Mouse (Mus musculus): Measurements from ENCODE around the gene Sys1. TPM values are rescaled to one million over a fixed set of nuclear protein-coding genes. Genes with fewer than 3 reads are reported as not detected.

Gene Sys1
- polyA plus RNA-seq, 1 experiment = 10.3 TPM

DNA sequence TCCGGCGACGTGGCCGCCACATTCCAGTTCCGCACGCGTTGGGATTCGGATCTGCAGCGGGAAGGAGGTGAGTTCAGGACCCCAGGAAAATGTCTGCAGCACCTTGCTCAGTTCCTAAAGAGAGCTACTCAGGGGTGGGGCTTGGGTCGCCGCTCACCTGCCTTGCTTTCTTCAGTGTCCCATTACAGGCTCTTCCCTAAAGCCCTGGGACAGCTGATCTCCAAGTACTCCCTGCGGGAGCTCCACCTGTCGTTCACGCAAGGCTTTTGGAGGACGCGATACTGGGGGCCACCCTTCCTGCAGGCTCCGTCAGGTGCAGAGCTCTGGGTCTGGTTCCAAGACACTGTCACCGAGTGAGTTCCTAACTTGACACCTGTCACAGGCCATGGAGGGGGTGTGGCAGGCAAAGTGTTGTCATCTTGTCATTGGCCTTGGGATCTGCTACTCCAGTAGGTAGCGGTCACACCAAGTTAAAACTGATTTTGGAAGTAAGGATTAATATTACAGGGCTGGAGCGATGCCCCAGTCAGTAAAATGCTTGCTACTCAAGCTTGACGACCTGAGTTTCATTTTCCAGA is 41.0 kb downstream of the Sys1 start:
- Histone ChIP-seq H3K9me3 (ENCODE audit: control insufficient read depth, low read length) (no peaks in the 10 kb centered on the region), H3K27me3 (ENCODE audit: control insufficient read depth) (no peaks in the 10 kb centered on the region; the same call in 1 of the 2 replicates), H3K4me1 (ENCODE audit: control insufficient read depth) (peaks cover 24% of the 10 kb centered on the region), H3K36me3 (ENCODE audit: control insufficient read depth) (peaks cover 36% of the 10 kb centered on the region), H3K4me3 (replicated peaks) (peak overlapping the region; percentile 86)
- TF ChIP-seq TAL1 (IDR thresholded peaks at IDR 0.05; ENCODE audit: low read length) (no peak), GATA1 (IDR thresholded peaks at IDR 0.05; ENCODE audit: low read length) (no peak)

GRCm38 (mm10) chr2:164499317-164499716 is 42.6 kb downstream of the Sys1 start:
- Histone ChIP-seq H3K4me3 (replicated peaks) (no peak overlapping the region), H3K9me3 (ENCODE audit: control insufficient read depth, low read length) (peaks cover 8% of the 10 kb centered on the region), H3K4me1 (ENCODE audit: control insufficient read depth) (peaks cover 24% of the 10 kb centered on the region), H3K27me3 (ENCODE audit: control insufficient read depth) (no peaks in the 10 kb centered on the region; the same call in 1 of the 2 replicates), H3K36me3 (ENCODE audit: control insufficient read depth) (peaks cover 50% of the 10 kb centered on the region)
- TF ChIP-seq TAL1 (IDR thresholded peaks at IDR 0.05; ENCODE audit: low read length) = no peak
- TF ChIP-seq GATA1 (IDR thresholded peaks at IDR 0.05; ENCODE audit: low read length) = no peak

GRCm38 (mm10) chr2:164500511-164500910 is 43.7 kb downstream of the Sys1 start:
- Histone ChIP-seq H3K27me3 (ENCODE audit: control insufficient read depth) (no peaks in the 10 kb centered on the region; the same call in 1 of the 2 replicates), H3K4me3 (replicated peaks) (no peak overlapping the region), H3K4me1 (ENCODE audit: control insufficient read depth) (peaks cover 24% of the 10 kb centered on the region), H3K9me3 (ENCODE audit: control insufficient read depth, low read length) (peaks cover 14% of the 10 kb centered on the region), H3K36me3 (ENCODE audit: control insufficient read depth) (peaks cover 62% of the 10 kb centered on the region)
- no peak for TF ChIP-seq TAL1 (IDR thresholded peaks at IDR 0.05; ENCODE audit: low read length)
- TF ChIP-seq GATA1 (IDR thresholded peaks at IDR 0.05; ENCODE audit: low read length) = no peak

GRCm38 (mm10) chr2:164504919-164505318 is 48.2 kb downstream of the Sys1 start:
- no peaks in the 10 kb centered on the region for H3K4me1 ChIP-seq (ENCODE audit: control insufficient read depth)
- no peak overlapping the region for H3K4me3 ChIP-seq (replicated peaks)
- no peak for TF ChIP-seq GATA1 (IDR thresholded peaks at IDR 0.05; ENCODE audit: low read length)
- no peak for TF ChIP-seq TAL1 (IDR thresholded peaks at IDR 0.05; ENCODE audit: low read length)
- H3K27me3 ChIP-seq (ENCODE audit: control insufficient read depth) = no peaks in the 10 kb centered on the region
- peaks cover 14% of the 10 kb centered on the region for H3K9me3 ChIP-seq (ENCODE audit: control insufficient read depth, low read length)
- peaks cover 76% of the 10 kb centered on the region for H3K36me3 ChIP-seq (ENCODE audit: control insufficient read depth)

GRCm38 (mm10) chr2:164505619-164506347 is 49.0 kb downstream of the Sys1 start:
- TF ChIP-seq GATA1 (IDR thresholded peaks at IDR 0.05; ENCODE audit: low read length) = no peak
- no peak for TF ChIP-seq TAL1 (IDR thresholded peaks at IDR 0.05; ENCODE audit: low read length)
- Histone ChIP-seq H3K4me1 (ENCODE audit: control insufficient read depth) (no peaks in the 10 kb centered on the region), H3K36me3 (ENCODE audit: control insufficient read depth) (peaks cover 67% of the 10 kb centered on the region), H3K9me3 (ENCODE audit: control insufficient read depth, low read length) (peaks cover 14% of the 10 kb centered on the region), H3K4me3 (replicated peaks) (no peak overlapping the region), H3K27me3 (ENCODE audit: control insufficient read depth) (no peaks in the 10 kb centered on the region)

- peaks cover 7% of the 10 kb centered on the region for H3K4me1 ChIP-seq (ENCODE audit: control insufficient read depth)
- peaks cover 14% of the 10 kb centered on the region for H3K9me3 ChIP-seq (ENCODE audit: control insufficient read depth, low read length)
- H3K27me3 ChIP-seq (ENCODE audit: control insufficient read depth) = no peaks in the 10 kb centered on the region
- H3K36me3 ChIP-seq (ENCODE audit: control insufficient read depth) = peaks cover 49% of the 10 kb centered on the region
- no peak for TF ChIP-seq GATA1 (IDR thresholded peaks at IDR 0.05; ENCODE audit: low read length)
- no peak overlapping the region for H3K4me3 ChIP-seq (replicated peaks)
Observed at GRCm38 (mm10) chr2:164507811-164508210, 51.0 kb downstream of the Sys1 start.

DNA sequence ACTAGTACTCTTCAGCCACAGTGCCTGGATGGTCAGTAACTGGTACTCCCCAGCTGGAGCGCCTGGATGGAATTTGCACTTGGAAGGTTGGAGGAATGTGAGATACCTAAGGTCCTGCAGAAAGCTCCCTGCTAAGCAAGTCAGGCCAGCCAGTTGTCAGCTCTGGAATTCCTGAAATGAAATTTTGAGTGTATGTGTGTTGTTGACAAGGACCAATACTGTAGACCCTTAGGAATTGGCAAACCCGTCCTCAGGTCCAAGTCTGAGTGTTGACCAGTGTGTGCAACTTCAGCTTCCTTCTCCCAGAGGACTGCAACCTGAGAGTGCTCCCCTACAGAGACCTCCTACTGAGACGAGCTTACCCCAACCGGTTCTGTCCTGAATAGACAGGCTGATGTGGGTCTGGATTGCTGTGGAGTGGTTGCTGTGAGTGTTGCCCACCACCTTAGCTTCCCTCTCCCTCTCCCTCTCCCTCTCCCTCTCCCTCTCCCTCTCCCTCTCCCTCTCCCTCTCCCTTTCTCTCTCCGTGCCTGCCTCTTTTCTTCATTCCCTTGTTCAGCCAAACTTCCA is 53.9 kb downstream of the Sys1 start:
- no peaks in the 10 kb centered on the region for H3K27me3 ChIP-seq (ENCODE audit: control insufficient read depth)
- peaks cover 12% of the 10 kb centered on the region for H3K4me1 ChIP-seq (ENCODE audit: control insufficient read depth)
- H3K4me3 ChIP-seq (replicated peaks) = no peak overlapping the region
- H3K36me3 ChIP-seq (ENCODE audit: control insufficient read depth) = peaks cover 22% of the 10 kb centered on the region
- no peaks in the 10 kb centered on the region for H3K9me3 ChIP-seq (ENCODE audit: control insufficient read depth, low read length)
- TF ChIP-seq GATA1 (IDR thresholded peaks at IDR 0.05; ENCODE audit: low read length) (no peak), TAL1 (IDR thresholded peaks at IDR 0.05; ENCODE audit: low read length) (no peak)

- Histone ChIP-seq H3K27me3 (ENCODE audit: control insufficient read depth) (no peaks in the 10 kb centered on the region), H3K36me3 (ENCODE audit: control insufficient read depth) (peaks cover 8% of the 10 kb centered on the region), H3K4me1 (ENCODE audit: control insufficient read depth) (peaks cover 12% of the 10 kb centered on the region), H3K4me3 (replicated peaks) (no peak overlapping the region), H3K9me3 (ENCODE audit: control insufficient read depth, low read length) (no peaks in the 10 kb centered on the region)
- TF ChIP-seq TAL1 (IDR thresholded peaks at IDR 0.05; ENCODE audit: low read length) = no peak
- no peak for TF ChIP-seq GATA1 (IDR thresholded peaks at IDR 0.05; ENCODE audit: low read length)
Observed at GRCm38 (mm10) chr2:164512121-164512909, 55.6 kb downstream of the Sys1 start.

- peaks cover 5% of the 10 kb centered on the region for H3K36me3 ChIP-seq (ENCODE audit: control insufficient read depth)
- no peaks in the 10 kb centered on the region for H3K27me3 ChIP-seq (ENCODE audit: control insufficient read depth)
- TF ChIP-seq GATA1 (IDR thresholded peaks at IDR 0.05; ENCODE audit: low read length) (no peak), TAL1 (IDR thresholded peaks at IDR 0.05; ENCODE audit: low read length) (no peak)
- H3K9me3 ChIP-seq (ENCODE audit: control insufficient read depth, low read length) = no peaks in the 10 kb centered on the region
- no peak overlapping the region for H3K4me3 ChIP-seq (replicated peaks)
- H3K4me1 ChIP-seq (ENCODE audit: control insufficient read depth) = peaks cover 12% of the 10 kb centered on the region
Observed at GRCm38 (mm10) chr2:164513389-164513788, 56.6 kb downstream of the Sys1 start.
